Mouse (Mus musculus): ENCODE measurements around the gene Kif15.

- TF ChIP-seq POLR2A (IDR thresholded peaks at IDR 0.05; ENCODE audit: control insufficient read depth, low read depth, low read length) = no peak
- TF ChIP-seq CTCF (IDR thresholded peaks at IDR 0.05; ENCODE audit: control insufficient read depth, insufficient read depth, insufficient replicate concordance, low read depth, low read length) = no peak
These were observed 108.0 kb downstream of the Kif15 start for GRCm38 (mm10) chr9:123058724-123059292.
